In genomic region chr2:167945451-167945850, GRCm38 (mm10) we compare ENCODE assay signal across 17 mouse cellular contexts. TPM values are rescaled to one million over a fixed set of nuclear protein-coding genes. Genes with fewer than 3 reads are reported as not detected.
DNase-seq lines count a peak whose midpoint lies in the region; ATAC-seq lines count a peak whose summit lies in the region.
"Had no signal": no experiment of that assay in that cellular context is flagged by ENCODE, and none has a peak within 500 bp of the region (broad histone marks: within the 10 kb centered on the region; RNA-seq: fewer than 3 reads in every experiment).

No protein-coding gene starts in this region.

- peaks cover 77% of the 10 kb centered on the region for H3K4me1 ChIP-seq in hindbrain, embryonic 12.5 days
- peaks cover 52% of the 10 kb centered on the region for H3K4me1 ChIP-seq in hindbrain, embryonic 14.5 days (replicated peaks; ENCODE audit: control insufficient read depth, insufficient read depth, low read length)
- peaks cover 72% of the 10 kb centered on the region for H3K4me1 ChIP-seq in limb, embryonic 10.5 days
- peaks cover 45% of the 10 kb centered on the region for H3K4me1 ChIP-seq in forebrain, embryonic 16.5 days (replicated peaks; ENCODE audit: control insufficient read depth, insufficient read depth, low read length)

- no peak overlapping the region for H3K4me2 ChIP-seq in hindbrain, embryonic 12.5 days (replicated peaks)
- H3K4me2 ChIP-seq in hindbrain, embryonic 14.5 days (replicated peaks), result no peak overlapping the region
- no peak overlapping the region for H3K4me2 ChIP-seq in forebrain, embryonic 16.5 days (ENCODE audit: low read length)
- H3K4me2 ChIP-seq: kidney, embryonic 15.5 days; liver, embryonic 12.5 days; lung, embryonic 15.5 days had no signal

- H3K9ac ChIP-seq in hindbrain, embryonic 12.5 days, result no peak overlapping the region
- H3K9ac ChIP-seq in hindbrain, embryonic 14.5 days, result no peak overlapping the region
- H3K9ac ChIP-seq in forebrain, embryonic 16.5 days (replicated peaks; ENCODE audit: low read depth, low read length), result no peak overlapping the region
- H3K9ac ChIP-seq: kidney, embryonic 15.5 days; liver, embryonic 12.5 days; lung, embryonic 15.5 days had no signal

- no peaks in the 10 kb centered on the region for H3K27me3 ChIP-seq in hindbrain, embryonic 12.5 days
- H3K27me3 ChIP-seq in hindbrain, embryonic 14.5 days (ENCODE audit: control insufficient read depth, insufficient read depth, low read length), result no peaks in the 10 kb centered on the region
- H3K27me3 ChIP-seq in limb, embryonic 10.5 days (ENCODE audit: low read depth, poor library complexity, severe bottlenecking), result no peaks in the 10 kb centered on the region
- no peaks in the 10 kb centered on the region for H3K27me3 ChIP-seq in forebrain, embryonic 16.5 days (replicated peaks; ENCODE audit: control insufficient read depth, insufficient read depth, low read length)
- H3K27me3 ChIP-seq: kidney, embryonic 15.5 days; liver, embryonic 12.5 days; lung, embryonic 15.5 days had no signal

- ATAC-seq in hindbrain, embryonic 12.5 days (ENCODE audit: low FRiP score), result no peak
- no peak for ATAC-seq in hindbrain, embryonic 14.5 days (ENCODE audit: low FRiP score)
- no peak for ATAC-seq in granulocyte monocyte progenitor cell, adult 5-6 weeks (replicated peaks; ENCODE audit: poor library complexity, severe bottlenecking)
- no peak for ATAC-seq in forebrain, embryonic 16.5 days
- ATAC-seq: activated CD4-positive, CD25-positive, alpha-beta regulatory T cell, adult 4 months; inflammation-experienced regulatory T-cells, adult 6 months; liver, embryonic 12.5 days had no signal

- H3K36me3 ChIP-seq in hindbrain, embryonic 12.5 days, result no peaks in the 10 kb centered on the region
- H3K36me3 ChIP-seq in hindbrain, embryonic 14.5 days (replicated peaks; ENCODE audit: control insufficient read depth, insufficient read depth), result no peaks in the 10 kb centered on the region
- 0 out of 2 replicates have a peak, but pooled peaks cover 2% of the 10 kb centered on the region for H3K36me3 ChIP-seq in limb, embryonic 10.5 days
- no peaks in the 10 kb centered on the region for H3K36me3 ChIP-seq in forebrain, embryonic 16.5 days (ENCODE audit: control insufficient read depth, insufficient read depth)
- H3K36me3 ChIP-seq: kidney, embryonic 15.5 days; liver, embryonic 12.5 days; lung, embryonic 15.5 days had no signal

- H3K27ac ChIP-seq in hindbrain, embryonic 12.5 days, result peak overlapping the region; percentile 35; the same call in 1 of the 2 replicates
- H3K27ac ChIP-seq in hindbrain, embryonic 14.5 days, result no peak overlapping the region
- H3K27ac ChIP-seq in limb, embryonic 10.5 days, result peak overlapping the region; percentile 50; the same call in 1 of the 2 replicates
- H3K27ac ChIP-seq in forebrain, embryonic 16.5 days (ENCODE audit: low read length), result no peak overlapping the region
- H3K27ac ChIP-seq: kidney, embryonic 15.5 days; liver, embryonic 12.5 days; lung, embryonic 15.5 days had no signal

- peak; percentile 47 to 65 for DNase-seq in cerebellum, postnatal 10 days
- DNase-seq in cerebellum, adult 9-10 months, result no peak
- no peak for DNase-seq in hindbrain, embryonic 14.5 days (ENCODE audit: low spot score)
- peak; percentile 55 for DNase-seq in adrenal gland, adult 8-10 months
- no peak for DNase-seq in limb, embryonic 10.5 days (ENCODE audit: low spot score)
- DNase-seq: cerebellum, adult 9-11 months; spleen, adult 18-20 months; thymus, postnatal 4 days had no signal

- WGBS in hindbrain, embryonic 12.5 days, result 82% methylated on average over 5 of the region's 5 CpGs
- WGBS in hindbrain, embryonic 14.5 days, result 80% methylated on average over 5 of the region's 5 CpGs
- WGBS in limb, embryonic 10.5 days, result 95% methylated on average over 5 of the region's 5 CpGs
- WGBS in forebrain, embryonic 16.5 days, result 81% methylated on average over 5 of the region's 5 CpGs

- no peaks in the 10 kb centered on the region for H3K9me3 ChIP-seq in hindbrain, embryonic 12.5 days (replicated peaks)
- no peaks in the 10 kb centered on the region for H3K9me3 ChIP-seq in hindbrain, embryonic 14.5 days (ENCODE audit: control insufficient read depth, low read length)
- no peaks in the 10 kb centered on the region for H3K9me3 ChIP-seq in limb, embryonic 10.5 days (replicated peaks)
- no peaks in the 10 kb centered on the region for H3K9me3 ChIP-seq in forebrain, embryonic 16.5 days (ENCODE audit: control insufficient read depth, low read length)
- H3K9me3 ChIP-seq: kidney, embryonic 15.5 days; liver, embryonic 12.5 days; lung, embryonic 15.5 days had no signal

- H3K4me3 ChIP-seq in hindbrain, embryonic 12.5 days, result no peak overlapping the region
- H3K4me3 ChIP-seq in hindbrain, embryonic 14.5 days (replicated peaks; ENCODE audit: low read length), result no peak overlapping the region
- no peak overlapping the region for H3K4me3 ChIP-seq in limb, embryonic 10.5 days
- H3K4me3 ChIP-seq in forebrain, embryonic 16.5 days (replicated peaks; ENCODE audit: low read length), result no peak overlapping the region
- H3K4me3 ChIP-seq: kidney, embryonic 15.5 days; liver, embryonic 12.5 days; lung, embryonic 15.5 days; myocyte had no signal

RNA-seq across cellular contexts. Expression of gene Ptpn1, which starts 13.6 kb away (rescaled TPM):
- polyA plus RNA-seq in hindbrain, embryonic 12.5 days (2016; fragmentation: Nextera tagmentation; extraction: Ambion mirVana), result 96.9 and 118 TPM in 2 replicates
- polyA plus RNA-seq in hindbrain, embryonic 14.5 days (2014; fragmentation: Nextera tagmentation; extraction: Ambion mirVana), result 62.3 and 69.3 TPM in 2 replicates
- 10 to 100 TPM; 56.1 to 70.3 (median 60.7) TPM for total RNA-seq in adrenal gland, adult 8-10 months (2022)
- polyA plus RNA-seq in limb, embryonic 10.5 days (2016; fragmentation: Nextera tagmentation; extraction: Ambion mirVana), result 56.4 and 62.2 TPM in 2 replicates
- 20.9 and 31.6 TPM in 2 replicates for total RNA-seq in granulocyte monocyte progenitor cell, adult 5-6 weeks (2014; fragmentation: Nextera tagmentation)
- total RNA-seq in granulocyte monocyte progenitor cell, adult 5-6 weeks (2017), result 28.7 and 37.3 TPM in 2 replicates
- 87.3 and 97.1 TPM in 2 replicates for polyA plus RNA-seq in forebrain, embryonic 16.5 days (2015; fragmentation: Nextera tagmentation; extraction: Ambion mirVana)

Comparison
In these comparisons a context has a peak if more than half of its experiments do, and no peak if none do; other contexts are left out.
1. DNase-seq: peak in cerebellum, postnatal 10 days (2 of 2) and adrenal gland, adult 8-10 months (single experiment); none in cerebellum, adult 9-10 months (single experiment), hindbrain, embryonic 14.5 days (single experiment) and limb, embryonic 10.5 days (single experiment).
2. H3K27ac ChIP-seq: peak in hindbrain, embryonic 12.5 days (single experiment) and limb, embryonic 10.5 days (single experiment); none in hindbrain, embryonic 14.5 days (single experiment) and forebrain, embryonic 16.5 days (single experiment).